Mouse (Mus musculus) ES-Bruce4 (cell line): ENCODE data around the gene Pus7. TPM values are rescaled to one million over a fixed set of nuclear protein-coding genes. Genes with fewer than 3 reads are reported as not detected.

Source experiments
- H3K27ac ChIP-seq: 2 replicates; pipeline ENCODE4 v1.5.1; 2012; ENCODE audit warnings: low read length, inconsistent platforms; ENCODE audit not compliant: insufficient read depth
- H3K27me3 ChIP-seq: 2 replicates; pipeline ENCODE4 v1.6.1; 2012; ENCODE audit warnings: mild to moderate bottlenecking, low read length, inconsistent platforms; ENCODE audit not compliant: control insufficient read depth, poor library complexity, insufficient read depth, severe bottlenecking
- H3K36me3 ChIP-seq: 2 replicates; pipeline ENCODE4 v1.6.1; 2012; ENCODE audit warnings: inconsistent platforms, mild to moderate bottlenecking, low read length, moderate library complexity; ENCODE audit not compliant: control insufficient read depth, poor library complexity, insufficient read depth, severe bottlenecking
- H3K4me1 ChIP-seq: one replicate; pipeline ENCODE4 v1.8.1; 2011; ENCODE audit warnings: low read length; ENCODE audit not compliant: control insufficient read depth, insufficient read depth
- H3K4me3 ChIP-seq: 2 replicates; pipeline ENCODE4 v1.5.1; 2011; ENCODE audit warnings: low read depth, mild to moderate bottlenecking, low read length
- H3K9ac ChIP-seq: 2 replicates; pipeline ENCODE4 v1.6.1; 2012; ENCODE audit warnings: low read depth, mild to moderate bottlenecking, inconsistent platforms; ENCODE audit not compliant: poor library complexity, severe bottlenecking
- H3K9me3 ChIP-seq: replicated peaks from 2 replicates; pipeline ENCODE4 v1.6.1; 2012; ENCODE audit warnings: mild to moderate bottlenecking, low read length, inconsistent platforms; ENCODE audit not compliant: control insufficient read depth, poor library complexity, insufficient read depth, severe bottlenecking
- CTCF ChIP-seq: IDR thresholded peaks from one replicate; pipeline ENCODE4 v1.8.1; 2011; ENCODE audit warnings: low read depth, low read length
- EP300 ChIP-seq: IDR thresholded peaks from 2 replicates; pipeline ENCODE4 v1.6.1; 2011; ENCODE audit warnings: low read depth, low read length; ENCODE audit not compliant: insufficient read depth
- POLR2A ChIP-seq: IDR thresholded peaks from one replicate; pipeline ENCODE4 v1.8.1; 2011; ENCODE audit warnings: low read length; ENCODE audit not compliant: insufficient read depth
- polyA plus RNA-seq: library from polyadenylated mRNA; stranded (reverse); fragments of >200 nt; gene quantifications from 2 replicates; pipeline ENCODE4 v1.2.4, GENCODE M21; 2011; ENCODE audit warnings: low read depth; ENCODE audit not compliant: missing spikeins, insufficient read depth, insufficient read length

Gene Pus7
- polyA plus RNA-seq, 1 experiment = 68.6 TPM

GRCm38 (mm10) chr5:23782051-23782810, 1.3 kb downstream of the Pus7 start:
- Histone ChIP-seq H3K4me3 (no peak overlapping the region), H3K9ac (peak overlapping the region; percentile 85; the same call in 1 of the 2 replicates), H3K36me3 (peaks cover 5% of the 10 kb centered on the region), H3K4me1 (peaks cover 1% of the 10 kb centered on the region), H3K27me3 (no peaks in the 10 kb centered on the region), H3K9me3 (peaks cover 2% of the 10 kb centered on the region; the same call in 1 of the 2 replicates), H3K27ac (no peak overlapping the region)
- TF ChIP-seq POLR2A = no peak
- TF ChIP-seq EP300 = no peak
- no peak for TF ChIP-seq CTCF

- TF ChIP-seq POLR2A = no peak
- no peak for TF ChIP-seq EP300
- no peak for TF ChIP-seq CTCF
- Histone ChIP-seq H3K27ac (no peak overlapping the region), H3K9ac (no peak overlapping the region), H3K9me3 (peaks cover 2% of the 10 kb centered on the region; the same call in 1 of the 2 replicates), H3K27me3 (no peaks in the 10 kb centered on the region), H3K4me1 (peaks cover 1% of the 10 kb centered on the region), H3K4me3 (no peak overlapping the region), H3K36me3 (peaks cover 5% of the 10 kb centered on the region)
Measured at GRCm38 (mm10) chr5:23781172-23781571, 2.3 kb downstream of the Pus7 start.

- TF ChIP-seq EP300 (no peak), POLR2A (no peak), CTCF (peak; percentile 18)
- peaks cover 1% of the 10 kb centered on the region for H3K4me1 ChIP-seq
- peaks cover 8% of the 10 kb centered on the region for H3K36me3 ChIP-seq
Measured at GRCm38 (mm10) chr5:23780516-23780915, 3.0 kb downstream of the Pus7 start.

GRCm38 (mm10) chr5:23774186-23774585, 9.3 kb downstream of the Pus7 start:
- no peak overlapping the region for H3K4me3 ChIP-seq
- H3K36me3 ChIP-seq = peaks cover 22% of the 10 kb centered on the region
- no peak overlapping the region for H3K9ac ChIP-seq
- no peaks in the 10 kb centered on the region for H3K4me1 ChIP-seq
- no peak overlapping the region for H3K27ac ChIP-seq
- H3K27me3 ChIP-seq = no peaks in the 10 kb centered on the region
- H3K9me3 ChIP-seq = no peaks in the 10 kb centered on the region
- TF ChIP-seq EP300 (no peak), POLR2A (no peak), CTCF (no peak)

More at GRCm38 (mm10) chr5:23780516-23780915, 3.0 kb downstream of the Pus7 start:
- Histone ChIP-seq H3K9me3 (peaks cover 2% of the 10 kb centered on the region; the same call in 1 of the 2 replicates), H3K27ac (no peak overlapping the region), H3K9ac (no peak overlapping the region), H3K27me3 (no peaks in the 10 kb centered on the region), H3K4me3 (no peak overlapping the region)

GRCm38 (mm10) chr5:23771105-23771504, 12.4 kb downstream of the Pus7 start:
- TF ChIP-seq EP300 = no peak
- no peak for TF ChIP-seq CTCF
- no peak for TF ChIP-seq POLR2A
- no peaks in the 10 kb centered on the region for H3K27me3 ChIP-seq
- H3K36me3 ChIP-seq = peaks cover 36% of the 10 kb centered on the region
- no peaks in the 10 kb centered on the region for H3K9me3 ChIP-seq
- H3K9ac ChIP-seq = no peak overlapping the region
- H3K4me1 ChIP-seq = no peaks in the 10 kb centered on the region
- no peak overlapping the region for H3K4me3 ChIP-seq
- H3K27ac ChIP-seq = no peak overlapping the region

GRCm38 (mm10) chr5:23764557-23764956, 19.0 kb downstream of the Pus7 start:
- no peak for TF ChIP-seq POLR2A
- no peak for TF ChIP-seq CTCF
- no peak for TF ChIP-seq EP300
- Histone ChIP-seq H3K27me3 (no peaks in the 10 kb centered on the region), H3K9me3 (no peaks in the 10 kb centered on the region), H3K27ac (no peak overlapping the region), H3K36me3 (peaks cover 53% of the 10 kb centered on the region), H3K4me3 (no peak overlapping the region), H3K4me1 (no peaks in the 10 kb centered on the region), H3K9ac (no peak overlapping the region)
